Mouse (Mus musculus): ENCODE data around the gene Ndufv3. TPM values are rescaled to one million over a fixed set of nuclear protein-coding genes. Genes with fewer than 3 reads are reported as not detected.

The Ndufv3 gene
- polyA plus RNA-seq, 1 experiment from 2014 or later = 215 TPM

- Histone ChIP-seq H3K4me2 (ENCODE audit: low read depth, low read length) (no peak overlapping the region), H3K4me3 (ENCODE audit: low read depth, low read length) (no peak overlapping the region), H3K27ac (ENCODE audit: low read depth) (no peak overlapping the region), H3K36me3 (replicated peaks; ENCODE audit: insufficient read depth, low read length) (no peaks in the 10 kb centered on the region), H3K27me3 (ENCODE audit: insufficient read depth, low read length) (no peaks in the 10 kb centered on the region), H3K4me1 (ENCODE audit: insufficient read depth) (no peaks in the 10 kb centered on the region), H3K9me3 (ENCODE audit: low read length) (no peaks in the 10 kb centered on the region), H3K9ac (replicated peaks) (no peak overlapping the region)
- DNase-seq (no peak), ATAC-seq (no peak)
- TF ChIP-seq CTCF (IDR thresholded peaks at IDR 0.05; ENCODE audit: low read depth) (no peak), EP300 (IDR thresholded peaks at IDR 0.05; ENCODE audit: low read depth) (no peak)
- 78% methylated on average over 10 of the region's 10 CpGs for WGBS (ENCODE audit: insufficient replicate concordance)
Measured at GRCm38 (mm10) chr17:31486616-31487198, 33.2 kb upstream of the Ndufv3 start.

DNA sequence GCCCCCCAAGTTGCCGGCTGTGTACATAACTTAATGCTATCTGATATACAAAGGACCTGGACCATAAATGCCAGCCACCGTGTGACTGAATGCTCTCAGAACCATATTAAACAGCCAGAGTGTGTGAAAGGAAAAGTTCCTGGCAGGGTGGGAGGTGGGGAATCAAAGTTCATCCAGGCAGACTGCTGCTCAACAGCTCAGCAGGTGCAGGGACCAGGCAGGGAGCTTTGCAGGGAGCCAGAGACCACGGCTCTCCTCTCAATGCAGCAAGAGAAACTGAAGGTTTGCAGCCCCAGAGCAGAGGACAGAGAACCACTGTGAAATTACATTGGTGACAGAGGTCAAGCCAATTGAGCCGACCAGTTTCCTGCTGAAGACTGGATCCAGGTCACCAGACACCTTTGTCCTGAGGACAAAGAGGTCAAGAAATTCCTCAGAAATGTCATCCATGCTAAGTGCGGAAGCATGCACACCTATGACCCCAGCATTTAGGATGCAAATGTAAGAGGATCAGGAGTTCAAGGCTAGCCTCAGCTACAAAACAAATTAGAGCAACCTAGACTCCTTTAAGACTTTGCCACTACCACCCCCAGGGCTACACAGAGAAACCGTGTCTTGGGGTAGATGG lies 32.4 kb upstream of the Ndufv3 start:
- WGBS (ENCODE audit: insufficient replicate concordance) = 46% methylated on average over 6 of the region's 6 CpGs
- H3K36me3 ChIP-seq (replicated peaks; ENCODE audit: insufficient read depth, low read length) = no peaks in the 10 kb centered on the region
- ATAC-seq = no peak
- no peak overlapping the region for H3K4me3 ChIP-seq (ENCODE audit: low read depth, low read length)
- 0 out of 2 replicates have a peak overlapping the region, but pooled peaks have one; percentile 21 for H3K9ac ChIP-seq (replicated peaks)
- H3K9me3 ChIP-seq (ENCODE audit: low read length) = no peaks in the 10 kb centered on the region
- H3K4me1 ChIP-seq (ENCODE audit: insufficient read depth) = no peaks in the 10 kb centered on the region
- H3K27me3 ChIP-seq (ENCODE audit: insufficient read depth, low read length) = no peaks in the 10 kb centered on the region
- H3K4me2 ChIP-seq (ENCODE audit: low read depth, low read length) = no peak overlapping the region
- H3K27ac ChIP-seq (ENCODE audit: low read depth) = no peak overlapping the region
- no peak for DNase-seq
- TF ChIP-seq EP300 (IDR thresholded peaks at IDR 0.05; ENCODE audit: low read depth) (no peak), CTCF (IDR thresholded peaks at IDR 0.05; ENCODE audit: low read depth) (no peak)

DNA sequence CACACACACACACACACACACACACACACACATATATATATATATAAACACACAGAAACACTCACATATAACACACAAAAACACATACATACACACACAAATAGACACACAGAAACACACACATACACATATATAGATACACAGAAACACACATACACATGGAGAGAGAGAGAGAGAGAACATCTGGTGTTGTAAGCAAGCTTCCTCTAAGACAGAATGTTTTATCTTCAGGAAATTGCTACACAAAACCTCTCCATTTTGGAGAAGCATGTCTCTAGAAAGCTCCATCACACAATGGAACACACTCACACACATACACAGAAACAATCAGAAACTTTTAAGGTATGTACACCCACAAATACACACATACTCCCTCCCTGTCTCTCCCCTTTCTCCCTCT lies 28.6 kb upstream of the Ndufv3 start:
- no peak overlapping the region for H3K9ac ChIP-seq (replicated peaks)
- ATAC-seq = no peak
- H3K4me3 ChIP-seq (ENCODE audit: low read depth, low read length) = no peak overlapping the region

GRCm38 (mm10) chr17:31492416-31492815 lies 27.5 kb upstream of the Ndufv3 start:
- Histone ChIP-seq H3K36me3 (replicated peaks; ENCODE audit: insufficient read depth, low read length) (peaks cover 17% of the 10 kb centered on the region), H3K27me3 (ENCODE audit: insufficient read depth, low read length) (no peaks in the 10 kb centered on the region), H3K9ac (replicated peaks) (no peak overlapping the region), H3K4me1 (ENCODE audit: insufficient read depth) (no peaks in the 10 kb centered on the region), H3K27ac (ENCODE audit: low read depth) (no peak overlapping the region), H3K4me2 (ENCODE audit: low read depth, low read length) (no peak overlapping the region), H3K4me3 (ENCODE audit: low read depth, low read length) (no peak overlapping the region), H3K9me3 (ENCODE audit: low read length) (no peaks in the 10 kb centered on the region)
- 2% methylated on average over 2 of the region's 2 CpGs for WGBS (ENCODE audit: insufficient replicate concordance)
- ATAC-seq = peak; percentile 44
- DNase-seq = peak; percentile 72
- TF ChIP-seq CTCF (IDR thresholded peaks at IDR 0.05; ENCODE audit: low read depth) = peak; percentile 95
- no peak for TF ChIP-seq EP300 (IDR thresholded peaks at IDR 0.05; ENCODE audit: low read depth)

More for the DNA sequence above, 28.6 kb upstream of the Ndufv3 start:
- Histone ChIP-seq H3K27ac (ENCODE audit: low read depth) (no peak overlapping the region), H3K4me2 (ENCODE audit: low read depth, low read length) (no peak overlapping the region), H3K9me3 (ENCODE audit: low read length) (no peaks in the 10 kb centered on the region), H3K27me3 (ENCODE audit: insufficient read depth, low read length) (no peaks in the 10 kb centered on the region), H3K36me3 (replicated peaks; ENCODE audit: insufficient read depth, low read length) (peaks cover 11% of the 10 kb centered on the region), H3K4me1 (ENCODE audit: insufficient read depth) (no peaks in the 10 kb centered on the region)
- no peak for DNase-seq
- no peak for TF ChIP-seq CTCF (IDR thresholded peaks at IDR 0.05; ENCODE audit: low read depth)
- no peak for TF ChIP-seq EP300 (IDR thresholded peaks at IDR 0.05; ENCODE audit: low read depth)

GRCm38 (mm10) chr17:31494989-31495388 lies 24.9 kb upstream of the Ndufv3 start:
- Histone ChIP-seq H3K4me3 (ENCODE audit: low read depth, low read length) (no peak overlapping the region), H3K9me3 (ENCODE audit: low read length) (no peaks in the 10 kb centered on the region), H3K9ac (replicated peaks) (no peak overlapping the region), H3K36me3 (replicated peaks; ENCODE audit: insufficient read depth, low read length) (peaks cover 24% of the 10 kb centered on the region), H3K4me1 (ENCODE audit: insufficient read depth) (no peaks in the 10 kb centered on the region), H3K4me2 (ENCODE audit: low read depth, low read length) (no peak overlapping the region), H3K27me3 (ENCODE audit: insufficient read depth, low read length) (no peaks in the 10 kb centered on the region), H3K27ac (ENCODE audit: low read depth) (no peak overlapping the region)
- ATAC-seq = no peak
- TF ChIP-seq CTCF (IDR thresholded peaks at IDR 0.05; ENCODE audit: low read depth) (no peak), EP300 (IDR thresholded peaks at IDR 0.05; ENCODE audit: low read depth) (no peak)
- 94% methylated on average over 1 of the region's 1 CpGs for WGBS (ENCODE audit: insufficient replicate concordance)
- no peak for DNase-seq

- 84% methylated on average over 6 of the region's 6 CpGs for WGBS (ENCODE audit: insufficient replicate concordance)
- no peak for ATAC-seq
- peaks cover 41% of the 10 kb centered on the region for H3K36me3 ChIP-seq (replicated peaks; ENCODE audit: insufficient read depth, low read length)
Measured at GRCm38 (mm10) chr17:31497726-31498125, 22.2 kb upstream of the Ndufv3 start.

More at GRCm38 (mm10) chr17:31497726-31498125, 22.2 kb upstream of the Ndufv3 start:
- Histone ChIP-seq H3K27ac (ENCODE audit: low read depth) (no peak overlapping the region), H3K4me3 (ENCODE audit: low read depth, low read length) (no peak overlapping the region), H3K9ac (replicated peaks) (no peak overlapping the region), H3K4me1 (ENCODE audit: insufficient read depth) (no peaks in the 10 kb centered on the region), H3K9me3 (ENCODE audit: low read length) (no peaks in the 10 kb centered on the region), H3K27me3 (ENCODE audit: insufficient read depth, low read length) (no peaks in the 10 kb centered on the region), H3K4me2 (ENCODE audit: low read depth, low read length) (no peak overlapping the region)
- DNase-seq = no peak
- TF ChIP-seq CTCF (IDR thresholded peaks at IDR 0.05; ENCODE audit: low read depth) (no peak), EP300 (IDR thresholded peaks at IDR 0.05; ENCODE audit: low read depth) (no peak)
